Mouse (Mus musculus): ENCODE data around the gene Eif3c.

DNA sequence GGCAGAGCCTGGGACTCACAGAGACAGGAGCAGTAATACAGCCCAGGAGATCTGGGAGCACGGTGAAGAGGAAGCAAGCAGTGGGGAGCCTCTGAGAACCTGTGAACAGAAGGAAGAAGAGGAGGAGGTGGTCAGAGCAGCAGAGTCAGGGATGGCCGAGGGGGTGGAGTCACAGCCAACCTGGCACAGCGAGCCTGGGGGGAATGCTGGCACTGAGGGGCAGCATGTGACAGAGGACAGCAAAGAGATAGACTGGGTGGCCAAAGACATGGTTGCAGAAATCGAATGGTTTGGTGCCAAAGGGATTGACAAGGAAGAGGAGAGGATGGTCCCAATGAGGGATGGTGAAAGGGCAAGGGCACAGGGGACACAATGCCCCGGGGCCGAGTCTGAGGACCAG is 19.5 kb upstream of the Eif3c start, which contains the start of gene Cln3:
- TF ChIP-seq POLR2A (IDR thresholded peaks at IDR 0.05; ENCODE audit: borderline replicate concordance, extremely low read depth, insufficient read depth, insufficient read length, poor library complexity, severe bottlenecking) (no peak), CTCF (IDR thresholded peaks at IDR 0.05; ENCODE audit: borderline replicate concordance, extremely low read depth, insufficient read depth, insufficient read length) (no peak)
